Mouse (Mus musculus): ENCODE results near the gene Rps16.

DNA sequence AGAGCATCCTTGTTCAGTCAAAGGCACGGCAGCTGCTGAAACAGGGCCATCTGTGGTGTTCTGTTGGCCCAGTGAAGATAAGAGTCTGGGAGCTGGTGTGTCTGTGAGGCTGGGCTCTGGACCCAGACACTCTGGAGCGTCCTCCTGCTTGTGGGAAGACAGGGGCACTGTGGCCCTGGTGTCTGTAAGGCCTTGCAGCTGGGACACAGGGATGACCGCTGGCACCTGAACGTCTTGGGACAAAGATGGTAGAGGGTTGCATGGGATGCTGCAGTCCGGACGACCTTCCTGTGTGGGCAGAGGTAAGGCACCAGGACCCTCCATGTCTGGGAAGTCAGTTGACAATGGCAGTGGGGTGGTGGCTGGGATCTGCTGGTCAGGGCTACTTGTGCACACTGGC, 9.8 kb downstream of the Rps16 start:
- TF ChIP-seq GATA1 (IDR thresholded peaks at IDR 0.05; ENCODE audit: low read length) (no peak), TAL1 (IDR thresholded peaks at IDR 0.05; ENCODE audit: low read length) (no peak)
